Mouse (Mus musculus): ENCODE results near the gene Tarm1.

Tarm1 gene

DNA sequence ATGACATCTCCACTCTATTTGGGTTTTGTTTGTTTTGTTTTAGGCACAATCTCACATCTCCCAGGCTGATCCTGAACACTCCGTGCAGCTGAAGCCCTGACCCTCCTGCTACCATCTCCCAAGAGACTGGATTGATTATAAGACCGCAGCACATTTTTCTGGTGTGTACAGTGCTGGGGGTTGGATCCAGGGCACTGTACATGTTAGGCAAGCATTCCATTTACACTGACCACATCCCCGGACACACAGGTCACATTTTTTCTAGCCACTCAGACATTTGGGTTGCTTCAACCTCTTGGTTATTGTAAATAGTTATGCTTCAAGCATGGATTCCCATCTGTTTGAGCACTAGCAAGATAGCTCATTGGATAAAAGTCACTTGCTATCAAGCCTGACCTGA is 55.8 kb downstream of the Tarm1 start:
- in situ Hi-C loops (cut with MboI; ENCODE audit: low pct_unique_long_range_greater_than_20kb in 1 of 2, low sequenced_read_pairs in 2 of 2, unreplicated experiment in 1 of 2), result no loop called here

DNA sequence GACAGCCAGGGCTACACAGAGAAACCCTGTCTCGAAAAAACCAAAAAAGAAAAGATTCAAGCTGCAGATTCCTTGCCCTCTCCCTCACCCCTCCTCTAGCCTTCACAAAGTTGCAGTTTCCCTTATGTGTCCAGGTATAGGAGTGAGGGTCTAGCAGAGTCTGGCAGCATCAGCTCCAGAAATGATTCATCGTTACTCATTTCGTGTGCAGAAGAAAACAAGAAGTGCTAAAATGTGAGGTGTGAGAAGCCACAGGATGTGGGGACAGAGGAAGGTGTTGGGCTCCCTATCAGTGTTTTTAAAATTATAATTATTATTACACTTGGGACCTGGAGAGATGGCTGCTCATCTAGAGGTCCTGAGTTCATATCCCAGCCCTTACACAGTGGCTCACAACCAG is 57.7 kb downstream of the Tarm1 start:
- in situ Hi-C loops (cut with MboI; ENCODE audit: low pct_unique_long_range_greater_than_20kb in 1 of 2, low sequenced_read_pairs in 2 of 2, unreplicated experiment in 1 of 2), result no loop called here

DNA sequence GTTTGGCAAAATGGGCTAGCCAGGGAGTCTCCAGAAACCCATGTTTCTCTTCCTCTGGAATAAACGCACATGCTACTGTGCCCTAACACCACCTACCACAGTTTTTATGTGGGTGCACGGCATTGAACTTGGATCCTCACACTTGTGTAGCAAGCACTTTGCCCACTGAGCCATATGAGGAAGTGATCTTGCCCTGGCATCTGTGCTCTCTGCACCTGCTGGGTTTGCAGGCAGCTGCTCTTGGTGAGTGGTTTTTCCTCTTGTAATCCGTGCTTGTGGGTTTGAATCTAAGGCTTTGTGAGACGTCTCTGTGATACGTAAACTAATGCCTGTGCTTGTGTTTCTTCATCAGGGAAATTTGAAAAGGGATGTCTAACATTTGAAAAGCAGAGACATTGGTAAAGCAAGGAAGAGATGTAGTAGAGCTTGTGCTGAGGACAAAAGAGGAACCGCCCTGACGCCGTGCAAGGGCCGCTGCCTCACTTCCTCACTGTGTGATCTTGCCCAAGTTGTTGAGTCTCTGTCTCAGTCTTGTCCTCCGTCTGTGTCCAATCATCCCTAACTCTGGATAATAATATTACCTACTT is 59.9 kb downstream of the Tarm1 start:
- in situ Hi-C loops (cut with MboI; ENCODE audit: low pct_unique_long_range_greater_than_20kb in 1 of 2, low sequenced_read_pairs in 2 of 2, unreplicated experiment in 1 of 2), result no loop called here

DNA sequence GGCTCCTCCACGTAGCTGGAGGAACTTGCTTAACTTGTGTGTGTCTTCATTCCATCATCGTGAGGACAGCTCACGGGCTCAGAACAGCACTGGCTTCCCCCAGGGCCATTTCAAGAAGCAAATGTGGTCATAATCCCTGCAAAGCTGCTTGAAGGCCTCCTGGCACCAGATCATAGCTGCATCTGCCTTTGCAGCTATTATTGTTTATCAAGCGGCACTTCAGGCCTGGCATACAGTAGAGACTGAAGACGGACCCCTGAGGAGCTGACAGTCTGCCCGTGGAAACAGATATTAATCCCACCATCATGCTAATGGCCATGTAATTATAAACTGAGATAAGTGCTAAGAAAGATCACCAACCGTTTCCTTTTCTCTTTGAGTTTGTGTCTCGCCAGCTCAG is 61.9 kb downstream of the Tarm1 start:
- in situ Hi-C loops (cut with MboI; ENCODE audit: low pct_unique_long_range_greater_than_20kb in 1 of 2, low sequenced_read_pairs in 2 of 2, unreplicated experiment in 1 of 2), result no loop called here

DNA sequence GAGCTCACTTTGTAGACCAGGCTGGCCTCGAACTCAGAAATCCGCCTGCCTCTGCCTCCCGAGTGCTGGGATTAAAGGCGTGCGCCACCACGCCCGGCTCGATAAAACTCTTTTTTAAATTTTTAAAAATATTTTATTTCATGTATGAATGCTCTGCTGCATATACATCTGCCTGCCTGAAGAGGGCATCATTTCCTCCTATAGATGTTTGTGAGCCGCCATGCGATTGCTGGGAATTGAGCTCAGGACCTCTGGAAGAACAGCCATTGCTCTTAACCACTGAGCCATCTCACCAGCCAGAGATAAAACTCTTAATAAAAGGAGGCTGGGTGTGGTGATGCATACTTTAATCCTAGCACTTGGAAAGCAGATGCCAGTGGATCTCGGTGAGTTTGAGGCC is 62.4 kb downstream of the Tarm1 start:
- in situ Hi-C loops (cut with MboI; ENCODE audit: low pct_unique_long_range_greater_than_20kb in 1 of 2, low sequenced_read_pairs in 2 of 2, unreplicated experiment in 1 of 2), result no loop called here

GRCm38 (mm10) chr7:3437941-3438340 is 64.5 kb downstream of the Tarm1 start:
- in situ Hi-C loops (cut with MboI; ENCODE audit: low pct_unique_long_range_greater_than_20kb in 1 of 2, low sequenced_read_pairs in 2 of 2, unreplicated experiment in 1 of 2), result no loop called here

Data from mouse embryonic stem cell (cell line).